Mouse (Mus musculus) lung, adult 2 months (tissue): ENCODE measurements around the gene Perm1.

ENCODE experiments used
- CTCF ChIP-seq: fragments of 200-500 bp; IDR thresholded peaks from 2 replicates; pipeline ENCODE4 v1.5.1; 2011; ENCODE audit warnings: mild to moderate bottlenecking, low read length, control low read depth; ENCODE audit not compliant: insufficient read depth
- POLR2A ChIP-seq: fragments of 200-500 bp; IDR thresholded peaks from 2 replicates; pipeline ENCODE4 v1.6.1; 2011; ENCODE audit warnings: low read depth, mild to moderate bottlenecking, control low read depth, low read length, borderline replicate concordance; ENCODE audit errors: extremely low read depth

DNA sequence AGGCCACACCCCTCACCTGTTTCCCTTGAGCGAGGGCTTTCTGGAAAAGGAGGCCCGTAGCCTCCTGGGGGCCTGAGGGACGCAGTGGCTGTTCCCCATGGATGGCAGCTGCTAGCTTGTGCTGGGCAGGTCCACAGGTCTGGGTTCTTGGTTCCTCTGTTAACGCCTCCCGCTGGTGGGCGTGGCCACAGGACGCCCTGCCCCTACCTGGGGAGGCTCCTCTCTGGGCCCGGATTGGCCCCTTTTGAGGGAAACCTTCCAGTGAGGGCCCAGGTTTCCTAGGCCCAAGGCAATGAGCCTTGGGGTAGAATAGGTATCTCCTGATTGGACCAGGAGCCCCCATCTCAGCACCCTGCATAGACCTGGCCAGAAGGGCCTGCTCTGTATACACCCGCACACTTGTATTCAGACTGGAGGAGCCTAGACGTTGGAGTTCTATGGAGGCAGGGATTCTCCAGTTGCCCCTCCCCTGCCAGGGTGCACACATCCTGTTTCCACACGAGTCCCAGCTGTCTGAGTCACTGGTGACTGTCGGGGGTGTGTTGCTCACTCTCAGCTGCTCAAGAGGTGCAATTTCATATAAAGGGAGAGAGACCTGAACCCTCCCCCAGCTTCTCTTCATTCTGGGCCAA is 12.8 kb downstream of the Perm1 start:
- TF ChIP-seq POLR2A, result no peak
- no peak for TF ChIP-seq CTCF
